Mouse (Mus musculus) urinary bladder, postnatal 14 days (tissue): Measurements from ENCODE around the gene Znhit6.

ENCODE experiments used
- DNase-seq: peaks from one replicate; pipeline ENCODE4 v3.0.0; 2021; ENCODE audit warnings: low spot score

Znhit6 gene

GRCm38 (mm10) chr3:145605437-145606123 is 29.6 kb downstream of the Znhit6 start:
- DNase-seq: no peak

DNA sequence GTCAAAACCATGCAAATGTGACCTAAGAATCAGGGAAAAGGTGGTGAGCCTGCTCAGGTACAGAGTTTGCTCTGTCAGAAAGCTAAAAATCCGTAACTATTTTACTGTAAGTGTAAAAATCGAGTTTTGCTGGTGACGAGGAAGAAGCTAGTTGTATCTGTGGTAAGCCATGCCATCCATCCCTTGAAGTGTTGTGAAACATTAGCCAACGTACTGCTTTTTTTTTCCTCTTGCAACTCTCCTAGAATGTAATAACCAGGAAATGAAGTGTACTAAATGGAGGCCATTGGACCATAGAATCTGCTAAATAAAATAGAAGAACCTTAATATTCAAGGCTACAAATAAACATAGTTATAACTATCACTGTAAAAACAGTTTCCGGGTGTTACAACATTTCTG is 32.3 kb downstream of the Znhit6 start:
- no peak for DNase-seq

GRCm38 (mm10) chr3:145612662-145613061 is 36.7 kb downstream of the Znhit6 start:
- DNase-seq: no peak

DNA sequence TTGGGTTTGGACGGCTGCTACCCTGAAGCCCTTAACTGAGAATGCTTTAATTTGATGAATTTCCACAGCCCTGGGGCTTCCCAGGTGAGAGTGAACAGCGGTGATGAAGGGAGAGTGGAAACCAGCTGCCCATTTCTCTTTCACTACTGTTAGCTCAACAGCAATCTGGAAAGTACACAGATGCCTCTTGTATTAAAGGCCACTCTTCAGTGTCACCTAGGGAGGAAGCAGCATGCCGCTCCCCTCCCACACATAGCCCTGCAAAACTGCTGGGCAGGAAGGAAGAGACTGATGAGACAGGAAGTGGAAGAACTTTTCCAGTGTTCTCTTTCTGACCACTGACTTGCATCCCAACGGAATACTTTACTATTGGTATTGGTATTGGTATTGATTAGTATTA is 37.2 kb downstream of the Znhit6 start:
- no peak for DNase-seq

GRCm38 (mm10) chr3:145614362-145615115 is 38.5 kb downstream of the Znhit6 start:
- peak; percentile 53 for DNase-seq

- no peak for DNase-seq
Measured at GRCm38 (mm10) chr3:145618299-145618698, 42.3 kb downstream of the Znhit6 start.

DNA sequence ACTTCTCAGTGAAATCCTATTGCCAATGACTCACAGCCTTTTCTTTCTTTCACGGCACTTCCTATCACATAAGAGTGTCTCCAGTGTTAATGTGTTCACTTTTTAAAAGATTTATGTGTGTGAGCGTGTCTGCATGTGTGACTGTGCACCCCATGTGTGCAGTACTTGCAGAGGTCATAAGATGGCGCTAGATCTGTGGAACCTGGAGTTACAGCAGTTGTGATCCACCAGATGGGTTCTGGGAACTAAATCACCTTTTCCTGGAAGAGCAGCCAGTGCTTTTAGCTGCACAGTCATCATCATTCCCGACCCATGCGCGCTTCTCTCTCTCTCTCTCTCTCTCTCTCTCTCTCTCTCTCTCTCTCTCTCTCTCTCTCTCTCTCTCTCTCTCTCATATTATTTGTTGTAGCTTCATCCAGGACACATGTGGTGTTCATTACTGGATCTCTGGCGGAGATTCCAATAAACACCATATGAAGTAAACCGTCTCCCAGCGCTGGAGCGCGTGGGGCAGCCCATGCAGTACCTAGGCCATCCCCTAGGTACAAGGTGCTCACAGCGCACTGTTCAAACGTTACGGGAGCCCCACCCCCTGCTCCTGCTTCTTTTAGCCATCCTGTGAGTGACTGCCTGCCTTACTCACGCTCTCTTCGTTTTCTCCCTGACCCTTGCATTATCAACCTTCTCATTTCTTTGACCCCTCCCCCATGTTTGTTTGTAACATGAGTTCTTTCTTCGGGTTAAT is 43.8 kb downstream of the Znhit6 start:
- DNase-seq: no peak

DNA sequence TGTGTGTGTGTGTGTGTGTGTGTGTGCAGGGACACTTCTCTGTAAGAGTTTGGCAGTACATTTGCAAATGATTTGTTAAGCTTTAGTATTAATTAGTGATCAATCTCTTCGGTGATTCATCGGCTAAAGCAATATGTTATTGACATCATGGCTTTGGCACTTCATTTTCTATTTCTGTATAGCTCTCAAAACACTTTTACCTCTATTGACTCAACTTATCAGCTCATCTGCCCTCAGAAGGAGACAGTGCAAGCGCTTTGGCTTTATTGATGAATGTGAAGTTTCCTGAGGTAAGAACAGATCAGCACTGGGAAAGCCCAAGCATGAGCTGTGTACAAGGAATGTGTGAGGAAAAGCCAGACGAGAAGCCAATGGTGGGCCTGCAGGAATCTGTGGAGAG is 45.2 kb downstream of the Znhit6 start:
- DNase-seq: no peak

GRCm38 (mm10) chr3:145623047-145623446 is 47.0 kb downstream of the Znhit6 start:
- no peak for DNase-seq

DNA sequence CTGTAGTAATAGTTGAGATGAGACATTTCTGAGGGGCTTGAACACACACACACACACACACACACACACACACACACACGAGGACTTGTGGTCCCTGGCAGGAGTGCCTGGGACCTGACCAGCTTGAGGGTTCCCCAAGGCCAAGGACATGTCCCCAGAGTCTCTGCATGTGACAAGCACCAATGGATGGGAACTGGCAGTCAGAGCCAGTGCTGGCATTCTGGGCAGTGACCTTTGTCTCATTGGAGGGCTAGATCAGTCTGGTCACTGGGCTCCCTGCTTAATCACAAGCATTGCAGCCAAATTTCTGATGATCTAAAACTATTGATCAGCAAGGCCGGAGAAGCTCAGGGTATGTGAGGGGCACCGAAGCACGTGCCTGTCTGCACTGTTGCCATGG is 48.8 kb downstream of the Znhit6 start:
- DNase-seq: no peak

DNA sequence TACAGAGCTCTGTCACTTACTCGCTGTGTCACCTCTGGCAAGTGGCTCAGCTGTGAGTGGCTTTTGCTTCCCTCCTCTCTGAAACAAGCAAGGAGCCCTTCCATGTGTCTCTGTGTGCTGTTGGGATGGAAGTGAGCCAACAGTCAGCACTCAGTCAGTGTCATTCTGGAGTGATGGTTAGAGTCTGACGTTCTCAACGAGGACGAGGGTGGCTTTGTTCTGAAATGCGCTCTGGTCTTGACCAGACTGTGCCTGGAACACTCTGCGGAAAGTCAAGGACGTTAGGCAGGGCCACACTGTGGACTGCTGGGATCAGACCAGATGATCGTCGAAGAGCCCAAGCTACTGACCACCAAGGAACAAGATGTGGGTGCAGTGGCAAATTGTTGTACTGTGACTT is 49.5 kb downstream of the Znhit6 start:
- DNase-seq: no peak

GRCm38 (mm10) chr3:145626063-145626462 is 50.1 kb downstream of the Znhit6 start:
- DNase-seq: no peak

DNA sequence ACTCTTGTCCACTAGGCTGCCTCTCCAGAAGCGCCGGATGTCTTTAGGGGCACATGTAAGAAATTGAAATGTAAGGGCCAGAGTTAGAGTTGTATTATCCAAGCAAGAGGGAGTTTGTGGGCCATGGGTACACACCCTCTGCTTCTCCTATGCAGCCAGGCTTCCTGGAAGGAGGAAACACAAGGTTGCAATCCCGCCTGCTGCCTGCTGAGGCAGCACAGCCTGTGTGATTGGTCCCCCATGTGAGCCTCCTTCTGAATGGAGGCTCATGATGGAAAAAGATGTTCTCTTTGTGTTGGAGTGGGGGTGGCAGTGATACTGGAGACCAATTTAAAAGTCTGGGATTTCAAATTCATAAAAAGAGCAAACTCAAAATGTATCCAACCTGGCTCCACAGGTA is 51.8 kb downstream of the Znhit6 start:
- no peak for DNase-seq

GRCm38 (mm10) chr3:145628643-145629042 is 52.6 kb downstream of the Znhit6 start:
- DNase-seq: no peak

GRCm38 (mm10) chr3:145632888-145633287 is 56.9 kb downstream of the Znhit6 start:
- DNase-seq: no peak

DNA sequence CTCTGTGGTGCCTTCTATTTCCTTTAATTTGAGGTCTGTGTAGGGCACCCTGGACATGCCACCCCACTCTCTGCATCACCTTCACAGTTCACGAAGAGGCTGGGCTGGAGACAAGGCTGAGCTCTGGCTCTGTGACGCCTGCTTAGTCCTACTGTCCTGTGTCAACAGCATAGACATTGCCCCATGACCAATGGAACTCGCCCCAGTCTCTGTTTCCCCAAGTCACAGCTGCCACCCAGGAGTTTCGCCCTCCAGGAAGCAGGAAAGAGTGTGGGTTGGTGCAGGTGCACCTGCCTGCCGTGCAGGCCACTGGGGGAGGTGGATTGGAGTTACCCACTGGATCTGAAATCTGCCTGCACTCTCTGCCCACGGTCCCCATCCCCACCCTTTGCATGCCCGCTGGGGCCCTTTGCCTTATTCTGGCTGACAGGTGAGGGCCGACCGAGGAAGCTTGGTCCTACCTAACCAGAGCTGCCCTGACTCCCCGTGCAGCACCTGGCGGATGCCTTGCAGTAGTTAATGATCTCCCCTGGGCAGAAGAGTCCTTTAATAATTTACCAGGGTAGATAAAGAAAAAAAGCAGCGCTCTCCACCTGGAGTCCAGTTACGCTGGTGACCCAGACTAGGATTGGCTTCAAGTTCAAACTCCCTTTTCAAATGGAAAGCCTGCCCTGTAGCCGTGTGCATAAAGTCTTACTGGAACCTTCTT is 58.2 kb downstream of the Znhit6 start:
- DNase-seq: no peak

GRCm38 (mm10) chr3:145640170-145640569 is 64.2 kb downstream of the Znhit6 start:
- DNase-seq: no peak

GRCm38 (mm10) chr3:145640583-145640982 is 64.6 kb downstream of the Znhit6 start:
- DNase-seq: no peak

DNA sequence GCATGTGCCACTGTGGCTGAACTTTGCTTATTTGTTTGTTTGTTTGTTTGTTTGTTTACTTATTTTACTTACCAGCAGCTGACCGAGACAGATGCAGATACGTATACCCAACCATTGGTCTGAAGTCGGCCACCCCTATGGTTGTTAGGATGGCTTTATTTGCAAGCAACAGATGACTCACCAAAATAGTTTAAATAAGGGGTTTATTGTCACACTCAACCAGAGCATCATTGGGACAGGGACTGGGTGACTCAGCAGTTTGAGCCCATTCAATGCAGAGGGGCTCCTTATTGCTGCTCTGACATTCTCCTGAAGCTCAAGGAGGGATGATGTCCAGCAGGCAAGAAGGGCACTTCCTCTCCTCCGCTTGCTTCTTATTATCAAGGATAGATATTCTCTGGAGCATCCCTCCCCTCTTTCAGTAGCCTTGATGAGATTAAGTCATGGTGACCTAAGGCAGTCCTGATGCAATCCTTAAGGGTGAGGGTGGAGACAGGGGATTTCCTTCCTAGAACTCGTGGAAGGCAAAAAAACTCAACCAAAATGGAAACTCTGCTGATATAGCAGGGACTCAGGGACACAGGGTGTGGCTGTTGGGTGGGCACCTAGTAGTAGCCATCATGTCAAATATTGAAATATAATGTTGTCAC is 65.2 kb downstream of the Znhit6 start:
- DNase-seq: no peak

GRCm38 (mm10) chr3:145641878-145642277 is 65.9 kb downstream of the Znhit6 start:
- no peak for DNase-seq

GRCm38 (mm10) chr3:145642861-145643260 is 66.9 kb downstream of the Znhit6 start:
- no peak for DNase-seq

DNA sequence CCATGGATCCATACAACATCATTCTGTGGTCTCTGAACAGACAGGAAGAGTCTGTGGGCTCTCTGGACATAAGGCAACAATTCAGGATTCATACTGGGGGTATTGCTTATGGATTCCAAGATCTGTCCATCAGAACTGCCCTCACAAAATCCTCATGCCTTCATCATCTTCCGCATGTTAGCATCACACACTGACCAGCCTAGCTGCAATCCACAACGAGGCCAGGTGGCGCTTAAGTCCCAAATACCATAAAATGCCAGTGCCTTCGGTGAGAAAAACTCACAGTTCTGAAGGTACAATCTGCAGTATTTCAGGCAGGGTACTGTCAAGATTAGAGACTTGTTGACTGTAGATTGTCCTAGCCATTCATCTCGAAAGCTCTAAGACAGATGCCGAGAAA is 69.5 kb downstream of the Znhit6 start:
- no peak for DNase-seq
